Mouse (Mus musculus) layer of hippocampus, adult 8-10 months (tissue): ENCODE measurements around the gene Sh3bgrl2. TPM values are rescaled to one million over a fixed set of nuclear protein-coding genes. Genes with fewer than 3 reads are reported as not detected.
"Not testable (repeated sequence)": the region's sequence is repeated elsewhere in the genome, so short reads cannot be mapped to it uniquely, and the experiment has no call there.

Source experiments
- DNase-seq, 2 experiments: peaks; one replicate each; pipeline ENCODE4 v3.0.0; 2022; ENCODE audit warnings: low spot score in 2 of 2
- total RNA-seq, 4 experiments: library from RNA; stranded (reverse); gene quantifications; 2 replicates each; pipeline ENCODE4 v1.2.4; 2022

Gene Sh3bgrl2
- total RNA-seq, result 10 to 100 TPM; 31.1 to 33.7 (median 31.4) TPM

- DNase-seq, result peak; percentile 68 to 81
Observed at GRCm38 (mm10) chr9:83547830-83548689, at the start of gene Sh3bgrl2. TSS of gene Sh3bgrl2 (plus strand) at chr9:83548327.

GRCm38 (mm10) chr9:83519081-83519480, 29.0 kb upstream of the Sh3bgrl2 start:
- not testable (repeated sequence) for DNase-seq

- no peak for DNase-seq
Observed at GRCm38 (mm10) chr9:83519510-83520155, 28.5 kb upstream of the Sh3bgrl2 start.

GRCm38 (mm10) chr9:83527341-83528060, 20.6 kb upstream of the Sh3bgrl2 start:
- DNase-seq, result no peak

- DNase-seq, result no peak
Observed at GRCm38 (mm10) chr9:83533044-83533769, 14.9 kb upstream of the Sh3bgrl2 start.

GRCm38 (mm10) chr9:83536959-83537358, 11.2 kb upstream of the Sh3bgrl2 start:
- no peak for DNase-seq

- no peak for DNase-seq
Observed at GRCm38 (mm10) chr9:83537510-83537909, 10.6 kb upstream of the Sh3bgrl2 start.

GRCm38 (mm10) chr9:83537921-83538536, 10.1 kb upstream of the Sh3bgrl2 start:
- DNase-seq, result peak in 1 of 2 experiments; percentile 35

- DNase-seq, result no peak
Observed at GRCm38 (mm10) chr9:83539809-83540491, 8.2 kb upstream of the Sh3bgrl2 start.

GRCm38 (mm10) chr9:83540492-83540857, 7.7 kb upstream of the Sh3bgrl2 start:
- DNase-seq, result no peak

- no peak for DNase-seq
Observed at GRCm38 (mm10) chr9:83540975-83541374, 7.2 kb upstream of the Sh3bgrl2 start.

- no peak for DNase-seq
Observed at GRCm38 (mm10) chr9:83545240-83545639, 2.9 kb upstream of the Sh3bgrl2 start.

GRCm38 (mm10) chr9:83546316-83546715, 1.8 kb upstream of the Sh3bgrl2 start:
- DNase-seq, result no peak

GRCm38 (mm10) chr9:83547229-83547628, 898 bp upstream of the Sh3bgrl2 start:
- DNase-seq, result no peak

- no peak for DNase-seq
Observed at GRCm38 (mm10) chr9:83549866-83550265, 1.7 kb downstream of the Sh3bgrl2 start.

GRCm38 (mm10) chr9:83551116-83551515, 3.0 kb downstream of the Sh3bgrl2 start:
- no peak for DNase-seq

GRCm38 (mm10) chr9:83551632-83552031, 3.5 kb downstream of the Sh3bgrl2 start:
- DNase-seq, result no peak

- no peak for DNase-seq
Observed at GRCm38 (mm10) chr9:83555580-83555979, 7.5 kb downstream of the Sh3bgrl2 start.

GRCm38 (mm10) chr9:83556236-83556635, 8.1 kb downstream of the Sh3bgrl2 start:
- DNase-seq, result no peak
